ENCODE assay signal across 28 mouse cellular contexts in the genomic region with DNA sequence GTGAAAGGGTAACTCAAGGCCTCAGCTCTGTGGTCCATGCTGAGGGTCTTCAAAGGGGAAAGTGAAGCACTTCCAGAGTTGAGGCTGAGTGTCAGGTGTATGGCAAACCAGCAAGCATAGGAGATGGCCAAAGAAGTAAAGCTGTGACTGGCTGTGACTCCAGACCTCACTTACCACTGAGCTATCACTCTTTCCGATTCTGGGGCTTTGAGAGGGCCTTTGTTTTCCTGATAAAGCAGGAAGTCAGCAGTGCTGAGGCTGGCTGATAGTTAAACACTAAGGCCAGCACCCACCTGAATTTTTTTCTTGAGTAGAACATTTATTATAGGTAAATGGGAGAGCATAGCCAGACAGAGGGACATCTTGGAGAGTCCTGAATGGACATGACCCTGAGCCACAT.
"Had no signal": no experiment of that assay in that cellular context is flagged by ENCODE, and none has a peak within 500 bp of the region (broad histone marks: within the 10 kb centered on the region; RNA-seq: fewer than 3 reads in every experiment).

No protein-coding gene starts in this region.

- H3K9me3 ChIP-seq: embryonic facial prominence, embryonic 10.5 days; embryonic facial prominence, embryonic 12.5 days; embryonic facial prominence, embryonic 13.5 days; embryonic facial prominence, embryonic 15.5 days; forebrain, embryonic 12.5 days; forebrain, embryonic 13.5 days; forebrain, embryonic 15.5 days had no signal

- ATAC-seq: forebrain, embryonic 13.5 days; forebrain, embryonic 14.5 days; forebrain, embryonic 15.5 days; forebrain, embryonic 16.5 days; forebrain, postnatal 0 days had no signal

- H3K4me2 ChIP-seq: embryonic facial prominence, embryonic 12.5 days; embryonic facial prominence, embryonic 13.5 days; embryonic facial prominence, embryonic 15.5 days; forebrain, embryonic 12.5 days; forebrain, embryonic 13.5 days; forebrain, embryonic 15.5 days had no signal

- H3K27me3 ChIP-seq: embryonic facial prominence, embryonic 12.5 days; embryonic facial prominence, embryonic 13.5 days; embryonic facial prominence, embryonic 15.5 days; forebrain, embryonic 12.5 days; forebrain, embryonic 13.5 days; forebrain, embryonic 15.5 days had no signal

- H3K4me1 ChIP-seq: embryonic facial prominence, embryonic 10.5 days; embryonic facial prominence, embryonic 12.5 days; embryonic facial prominence, embryonic 13.5 days; embryonic facial prominence, embryonic 15.5 days; forebrain, embryonic 12.5 days; forebrain, embryonic 13.5 days; forebrain, embryonic 15.5 days had no signal

- H3K9ac ChIP-seq: embryonic facial prominence, embryonic 12.5 days; embryonic facial prominence, embryonic 13.5 days; embryonic facial prominence, embryonic 15.5 days; forebrain, embryonic 12.5 days; forebrain, embryonic 13.5 days; forebrain, embryonic 15.5 days; forebrain, postnatal 0 days had no signal

- DNase-seq: cerebellum, adult 2 months; cerebellum, adult 8-10 months; cerebellum, adult 9-10 months; cerebellum, adult 9-11 months; cerebellum, postnatal 10 days; cerebellum, postnatal 14 days; cerebellum, postnatal 25 days; cerebellum, postnatal 36 days; embryo, embryonic 11 days; forebrain, postnatal 0 days; gastrocnemius, adult 2 months; gastrocnemius, postnatal 10 days; gastrocnemius, postnatal 14 days; gastrocnemius, postnatal 25 days; gastrocnemius, postnatal 36 days; heart, adult 11 months; heart, adult 18-20 months; heart, adult 2 months had no signal

- H3K27ac ChIP-seq: embryonic facial prominence, embryonic 10.5 days; embryonic facial prominence, embryonic 12.5 days; embryonic facial prominence, embryonic 13.5 days; embryonic facial prominence, embryonic 15.5 days; forebrain, embryonic 12.5 days; forebrain, embryonic 13.5 days; forebrain, embryonic 15.5 days; gastrocnemius, adult 2 months; heart, adult 2 months had no signal

- H3K4me3 ChIP-seq: embryonic facial prominence, embryonic 10.5 days; embryonic facial prominence, embryonic 12.5 days; embryonic facial prominence, embryonic 13.5 days; embryonic facial prominence, embryonic 15.5 days; erythroblast, embryonic 14.5 days; forebrain, embryonic 12.5 days; forebrain, embryonic 13.5 days; forebrain, embryonic 15.5 days; gastrocnemius, adult 2 months; heart, adult 2 months had no signal

- H3K36me3 ChIP-seq: embryonic facial prominence, embryonic 10.5 days; embryonic facial prominence, embryonic 12.5 days; embryonic facial prominence, embryonic 13.5 days; embryonic facial prominence, embryonic 15.5 days; forebrain, embryonic 12.5 days; forebrain, embryonic 15.5 days had no signal
